Mouse (Mus musculus) bone marrow, adult 2 months (tissue): ENCODE results near the gene Cped1. TPM values are rescaled to one million over a fixed set of nuclear protein-coding genes. Genes with fewer than 3 reads are reported as not detected.

Source experiments
- H3K27ac ChIP-seq: fragments of 200-500 bp; 2 replicates; pipeline ENCODE4 v1.5.1; 2012; ENCODE audit warnings: low read depth, mild to moderate bottlenecking, control low read depth, inconsistent platforms, low read length; ENCODE audit not compliant: control insufficient read depth, poor library complexity, insufficient read depth
- H3K4me1 ChIP-seq: fragments of 200-500 bp; 2 replicates; pipeline ENCODE4 v1.6.1; 2011; ENCODE audit warnings: low read length; ENCODE audit not compliant: control insufficient read depth, insufficient read depth
- H3K4me3 ChIP-seq: fragments of 200-500 bp; replicated peaks from 2 replicates; pipeline ENCODE3; 2011; ENCODE audit warnings: mild to moderate bottlenecking, low read depth, low read length, control low read depth; ENCODE audit not compliant: control insufficient read depth
- CTCF ChIP-seq: fragments of 200-500 bp; IDR thresholded peaks from 2 replicates; pipeline ENCODE4 v1.5.1; 2011; ENCODE audit warnings: low read length, control low read depth; ENCODE audit not compliant: control insufficient read depth, insufficient read depth
- POLR2A ChIP-seq: fragments of 200-500 bp; IDR thresholded peaks from 2 replicates; pipeline ENCODE4 v1.6.1; 2011; ENCODE audit warnings: low read depth, mild to moderate bottlenecking, control low read depth, low read length, borderline replicate concordance; ENCODE audit not compliant: control insufficient read depth
- WGBS: fragments of 180-500 bp; shearing (Covaris S2); methylation state at CpG from one replicate; pipeline ENCODE4 v1.1.7; 2018; 5-methylcytosine and 5-hydroxymethylcytosine counted together
- polyA plus RNA-seq: library from polyadenylated mRNA; stranded (reverse); fragments of >200 nt; gene quantifications from 2 replicates; pipeline ENCODE4 v1.2.4, GENCODE M21; 2011; ENCODE audit warnings: low replicate concordance; ENCODE audit not compliant: missing spikeins, insufficient read depth, insufficient read length

Gene Cped1
- polyA plus RNA-seq, 1 experiment, result 5.3 TPM

DNA sequence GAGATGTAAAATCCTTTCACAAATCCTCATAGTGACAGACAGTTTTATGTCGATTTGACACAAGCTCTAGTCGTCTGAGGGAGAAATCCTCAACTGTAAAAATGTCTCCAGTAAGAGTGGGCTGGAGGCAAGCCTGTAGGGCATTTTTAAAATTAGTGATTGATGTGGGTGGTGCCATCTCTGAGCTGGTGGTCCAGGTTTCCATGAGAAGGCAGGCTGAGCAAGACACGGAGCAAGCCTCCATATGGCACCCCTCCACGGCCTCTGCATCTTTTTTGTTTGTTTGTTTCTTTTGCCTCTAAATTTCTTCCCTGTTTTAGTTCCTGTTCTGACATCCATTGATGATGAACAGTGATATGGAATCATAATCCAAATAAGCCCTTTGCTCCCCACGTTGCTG, 26.8 kb downstream of the Cped1 start:
- Histone ChIP-seq H3K4me3 (no peak overlapping the region), H3K4me1 (no peaks in the 10 kb centered on the region; the same call in 1 of the 2 replicates), H3K27ac (no peak overlapping the region)
- no peak for TF ChIP-seq POLR2A
- no peak for TF ChIP-seq CTCF
- 66% methylated on average over 5 of the region's 5 CpGs for WGBS

DNA sequence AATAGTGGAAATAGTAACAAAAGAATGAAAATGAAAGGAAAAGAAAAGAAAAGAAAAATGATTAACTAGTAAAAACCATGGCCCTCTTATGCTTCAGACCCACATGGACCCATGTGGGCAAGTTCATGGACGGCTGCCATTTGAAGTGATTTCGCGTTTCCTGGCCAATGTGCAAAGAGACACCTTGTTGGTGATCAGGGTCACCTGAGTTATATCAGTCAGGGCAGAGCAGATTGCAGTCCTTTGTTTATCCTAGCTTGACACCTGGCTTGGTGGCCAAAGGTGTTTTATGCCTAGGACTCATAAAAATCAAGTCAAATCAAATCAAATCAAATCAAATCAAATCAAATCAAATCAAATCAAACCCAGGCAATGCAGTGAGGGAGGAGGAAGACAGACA, 27.7 kb downstream of the Cped1 start:
- 88% methylated on average over 3 of the region's 3 CpGs for WGBS
- no peak overlapping the region for H3K4me3 ChIP-seq
- no peaks in the 10 kb centered on the region; the same call in 1 of the 2 replicates for H3K4me1 ChIP-seq
- H3K27ac ChIP-seq, result no peak overlapping the region
- no peak for TF ChIP-seq CTCF
- TF ChIP-seq POLR2A, result no peak

GRCm38 (mm10) chr6:22014291-22014911, 28.7 kb downstream of the Cped1 start:
- WGBS, result 82% methylated on average over 6 of the region's 6 CpGs
- Histone ChIP-seq H3K4me1 (no peaks in the 10 kb centered on the region; the same call in 1 of the 2 replicates), H3K4me3 (no peak overlapping the region)

GRCm38 (mm10) chr6:22017631-22018030, 31.9 kb downstream of the Cped1 start:
- no peak for TF ChIP-seq POLR2A
- no peak for TF ChIP-seq CTCF
- Histone ChIP-seq H3K4me3 (no peak overlapping the region), H3K27ac (no peak overlapping the region), H3K4me1 (peaks cover 2% of the 10 kb centered on the region)
- WGBS, result 62% methylated on average over 7 of the region's 7 CpGs

More at GRCm38 (mm10) chr6:22014291-22014911, 28.7 kb downstream of the Cped1 start:
- H3K27ac ChIP-seq, result no peak overlapping the region
- no peak for TF ChIP-seq CTCF
- no peak for TF ChIP-seq POLR2A

DNA sequence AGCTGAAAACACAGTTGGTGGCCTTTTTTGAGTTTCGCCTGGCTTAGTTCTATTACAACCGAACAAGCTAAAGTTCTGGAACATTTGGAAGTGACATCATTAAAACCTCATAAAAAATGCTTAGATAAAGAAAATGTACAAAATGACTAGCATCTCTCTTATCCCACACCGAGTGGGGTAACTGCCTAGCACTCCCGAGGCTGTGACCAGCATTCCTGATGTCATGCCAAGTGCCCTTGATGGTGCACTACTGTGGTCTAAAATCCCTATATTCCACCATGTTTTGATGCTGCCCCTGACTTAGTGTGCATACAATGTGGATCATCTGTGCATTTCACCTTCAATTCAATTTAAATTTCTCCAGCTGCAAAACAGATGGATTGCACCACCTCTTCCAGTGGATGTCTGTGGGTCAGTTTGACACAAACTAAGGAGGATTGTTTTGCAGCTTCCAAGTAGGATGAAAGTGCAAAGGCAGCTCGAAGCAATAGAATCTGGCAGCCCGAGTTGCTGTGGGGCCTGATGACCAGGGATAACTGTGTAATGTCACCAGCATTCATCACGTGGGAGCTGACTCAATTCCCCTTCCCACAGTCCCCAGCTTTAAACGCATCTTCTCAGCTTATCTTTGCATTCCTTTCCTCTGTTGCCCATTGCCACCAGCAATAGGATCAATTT, 33.2 kb downstream of the Cped1 start:
- H3K27ac ChIP-seq, result no peak overlapping the region
- WGBS, result 66% methylated on average over 8 of the region's 8 CpGs
- TF ChIP-seq CTCF (no peak), POLR2A (no peak)
- H3K4me3 ChIP-seq, result no peak overlapping the region
- H3K4me1 ChIP-seq, result peaks cover 2% of the 10 kb centered on the region

GRCm38 (mm10) chr6:22019637-22020036, 33.9 kb downstream of the Cped1 start:
- peaks cover 2% of the 10 kb centered on the region for H3K4me1 ChIP-seq
- H3K27ac ChIP-seq, result no peak overlapping the region
- 3% methylated on average over 10 of the region's 10 CpGs for WGBS
- no peak for TF ChIP-seq POLR2A
- H3K4me3 ChIP-seq, result no peak overlapping the region

GRCm38 (mm10) chr6:22020696-22021095, 35.0 kb downstream of the Cped1 start:
- 85% methylated on average over 5 of the region's 5 CpGs for WGBS
- Histone ChIP-seq H3K4me1 (peaks cover 2% of the 10 kb centered on the region), H3K27ac (no peak overlapping the region), H3K4me3 (no peak overlapping the region)
- no peak for TF ChIP-seq POLR2A
- no peak for TF ChIP-seq CTCF

DNA sequence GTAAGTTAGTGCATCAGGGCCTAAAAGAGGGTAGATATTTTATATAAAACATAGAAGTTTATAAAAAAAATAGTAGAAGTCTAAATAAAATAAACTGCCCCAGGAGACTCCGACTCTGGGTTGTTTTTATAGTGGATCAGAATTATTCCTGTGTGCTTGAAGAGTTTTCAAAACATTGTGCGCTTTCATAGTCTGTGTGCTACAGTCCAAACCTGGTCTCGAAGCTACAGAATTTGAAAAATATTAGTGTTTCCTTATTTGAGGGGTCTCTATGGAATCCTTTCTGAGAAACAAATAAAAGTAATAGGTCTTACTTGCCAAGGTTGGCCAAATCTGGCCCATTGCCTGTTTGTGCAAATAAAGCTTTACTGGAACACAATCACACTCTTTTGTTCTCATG, 35.6 kb downstream of the Cped1 start:
- WGBS, result 89% methylated on average over 3 of the region's 3 CpGs
- no peak overlapping the region for H3K4me3 ChIP-seq
- no peak overlapping the region for H3K27ac ChIP-seq
- no peak for TF ChIP-seq POLR2A
- no peak for TF ChIP-seq CTCF
- H3K4me1 ChIP-seq, result peaks cover 2% of the 10 kb centered on the region
